Mouse (Mus musculus) neutrophil, adult 5-6 weeks (primary cell): ENCODE measurements around the gene Gnl3l. TPM values are rescaled to one million over a fixed set of nuclear protein-coding genes. Genes with fewer than 3 reads are reported as not detected.

Experiments
- ATAC-seq: fragments of 151-379, 151-347 bp; 2 replicates; pipeline ENCODE4 v1.8.0; 2017; ENCODE audit warnings: mild to moderate bottlenecking, moderate TSS enrichment; ENCODE audit not compliant: insufficient number of reproducible peaks, poor library complexity, low FRiP score, severe bottlenecking; ENCODE audit errors: extremely low read depth
- total RNA-seq: library from RNA; stranded (forward); fragments of 200-1000 nt; gene quantifications from 2 replicates; pipeline ENCODE4 v1.2.3, GENCODE M21; 2017

The Gnl3l gene
- 27.9 and 34.9 TPM in 2 replicates for total RNA-seq

DNA sequence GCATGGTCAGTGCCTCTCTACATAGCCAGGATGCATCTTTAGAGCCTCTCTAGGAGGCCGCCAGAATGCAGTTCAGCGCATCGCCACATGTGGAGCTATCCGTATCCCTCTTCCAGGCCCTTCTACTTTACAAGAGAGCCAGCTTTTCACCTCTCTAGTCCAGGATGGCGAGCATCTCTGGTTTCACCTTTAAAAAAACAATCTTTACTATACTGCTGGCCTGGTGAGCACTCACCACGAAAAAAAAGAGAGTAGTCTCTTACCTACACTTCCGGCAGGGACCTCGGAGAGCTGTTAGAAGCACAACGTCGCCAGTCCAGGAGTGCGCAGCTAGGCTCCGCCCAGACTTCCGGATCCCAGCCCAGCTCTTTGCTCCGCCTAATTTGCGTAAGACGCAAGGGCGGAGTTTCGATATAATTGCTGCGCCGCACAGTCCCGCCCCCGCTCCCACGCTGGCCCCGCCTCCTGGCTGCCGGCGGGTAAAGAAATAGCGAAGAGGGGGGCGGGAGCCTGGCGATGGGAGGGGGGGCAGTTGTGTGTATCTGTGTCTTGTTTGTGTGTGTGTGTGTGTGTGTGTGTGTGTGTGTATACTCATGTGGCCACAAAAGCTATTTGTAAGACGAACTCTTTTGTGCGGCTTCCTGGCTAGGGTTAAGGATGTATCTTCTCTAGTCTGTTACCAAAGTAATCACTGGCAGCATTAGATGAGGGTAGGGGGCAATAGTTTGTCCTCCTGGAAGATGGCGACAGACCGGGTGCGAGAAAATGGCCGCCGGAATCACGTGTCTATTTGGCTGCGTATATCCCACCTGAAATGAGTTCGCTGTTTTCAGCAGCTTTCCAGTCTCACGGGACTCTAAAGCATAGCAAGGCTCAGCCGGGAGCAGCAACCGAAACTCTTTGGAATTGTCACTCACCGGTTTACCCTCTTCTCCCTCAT, at the start of gene Gnl3l:
Gene Gnl3l (minus strand): TSS at position 385 of the 940 bp plus-strand sequence.
- peak; percentile 97 for ATAC-seq

GRCm38 (mm10) chrX:151066071-151066666, 49.0 kb upstream of the Gnl3l start:
- ATAC-seq = no peak

- ATAC-seq = no peak
Observed at GRCm38 (mm10) chrX:151061615-151062299, 44.6 kb upstream of the Gnl3l start.

- ATAC-seq = no peak
Observed at GRCm38 (mm10) chrX:151059346-151059745, 42.2 kb upstream of the Gnl3l start.

DNA sequence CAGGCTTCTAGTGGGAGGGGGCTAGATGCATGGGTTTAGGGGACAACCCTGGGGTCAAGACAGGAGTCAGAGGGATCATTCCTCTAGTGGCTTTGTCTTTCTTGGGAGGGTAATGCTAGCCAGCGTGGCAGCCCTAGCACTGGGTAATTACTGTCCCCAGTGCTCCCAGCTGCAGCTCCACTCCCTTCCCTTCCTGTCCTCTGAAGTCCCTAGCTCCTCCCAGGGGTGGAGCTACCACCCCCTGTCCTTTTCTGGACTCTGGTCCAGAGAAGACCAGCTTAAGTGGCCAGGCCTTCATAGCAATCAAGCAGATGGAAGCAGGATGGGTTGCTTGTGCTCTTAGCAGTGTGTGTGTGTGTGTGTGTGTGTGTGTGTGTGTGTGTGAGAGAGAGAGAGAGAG, 38.4 kb upstream of the Gnl3l start:
- ATAC-seq = no peak

GRCm38 (mm10) chrX:151054489-151054888, 37.4 kb upstream of the Gnl3l start:
- ATAC-seq = no peak

- ATAC-seq = no peak
Observed at GRCm38 (mm10) chrX:151050337-151050736, 33.2 kb upstream of the Gnl3l start.

DNA sequence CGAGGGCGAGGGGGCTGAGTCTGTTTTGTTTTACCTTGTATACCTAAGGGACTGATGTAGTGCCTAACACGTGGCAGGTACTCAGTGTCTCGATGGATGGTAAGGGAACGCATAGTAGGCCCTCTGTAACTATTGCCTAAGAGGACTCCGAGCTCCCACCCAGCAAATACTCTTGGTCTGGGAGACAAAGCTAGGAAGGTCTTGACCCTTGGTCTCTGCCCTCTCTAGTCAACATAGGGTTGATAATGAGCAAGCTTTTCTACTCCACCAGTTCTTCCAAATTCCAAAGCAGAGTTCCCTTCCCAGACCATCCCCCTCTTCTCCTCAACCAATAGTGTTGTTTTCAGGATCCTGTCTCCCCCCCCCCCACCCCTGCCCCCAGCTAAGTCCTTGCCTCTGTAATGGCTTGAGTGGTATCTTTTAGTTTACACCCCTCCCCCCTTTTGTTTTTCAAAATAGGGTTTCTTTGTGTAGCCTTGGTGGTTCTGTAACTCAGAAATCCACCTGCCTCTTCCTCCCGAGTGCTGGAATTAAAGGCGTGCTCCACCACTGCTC, 32.6 kb upstream of the Gnl3l start:
- no peak for ATAC-seq

GRCm38 (mm10) chrX:151047431-151048058, 30.4 kb upstream of the Gnl3l start:
- ATAC-seq = no peak

- ATAC-seq = no peak
Observed at GRCm38 (mm10) chrX:151046777-151047430, 29.8 kb upstream of the Gnl3l start.

DNA sequence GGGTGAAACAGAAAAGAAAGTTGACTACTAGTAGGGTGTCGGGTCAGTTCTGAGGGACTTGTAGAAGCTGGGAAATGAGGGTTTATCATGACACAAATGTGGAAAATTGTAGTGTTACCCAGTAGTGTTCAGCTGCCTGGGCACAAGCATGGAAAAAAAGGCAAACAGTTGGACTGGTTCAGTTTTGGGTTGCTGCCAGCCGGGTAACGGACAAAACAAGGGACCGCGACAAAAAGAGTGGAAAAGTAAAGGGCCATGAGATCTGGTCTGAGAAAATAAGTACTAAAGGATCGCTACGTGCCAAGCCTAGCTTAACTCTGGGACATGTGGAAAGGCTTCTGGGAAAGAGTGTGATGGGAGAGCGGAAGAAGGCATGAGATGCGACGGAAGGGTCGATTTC, 29.2 kb upstream of the Gnl3l start:
- no peak for ATAC-seq

GRCm38 (mm10) chrX:151045850-151046249, 28.7 kb upstream of the Gnl3l start, which contains the start of gene Fgd1:
Gene Fgd1, plus strand, starts transcription at chrX:151046150.
- ATAC-seq = no peak

GRCm38 (mm10) chrX:151041223-151041622, 24.1 kb upstream of the Gnl3l start:
- no peak for ATAC-seq

GRCm38 (mm10) chrX:151031400-151031799, 14.3 kb upstream of the Gnl3l start:
- no peak for ATAC-seq

GRCm38 (mm10) chrX:151018798-151019197, 1.7 kb upstream of the Gnl3l start:
- no peak for ATAC-seq

GRCm38 (mm10) chrX:151017897-151018296, 775 bp upstream of the Gnl3l start:
- ATAC-seq = no peak

DNA sequence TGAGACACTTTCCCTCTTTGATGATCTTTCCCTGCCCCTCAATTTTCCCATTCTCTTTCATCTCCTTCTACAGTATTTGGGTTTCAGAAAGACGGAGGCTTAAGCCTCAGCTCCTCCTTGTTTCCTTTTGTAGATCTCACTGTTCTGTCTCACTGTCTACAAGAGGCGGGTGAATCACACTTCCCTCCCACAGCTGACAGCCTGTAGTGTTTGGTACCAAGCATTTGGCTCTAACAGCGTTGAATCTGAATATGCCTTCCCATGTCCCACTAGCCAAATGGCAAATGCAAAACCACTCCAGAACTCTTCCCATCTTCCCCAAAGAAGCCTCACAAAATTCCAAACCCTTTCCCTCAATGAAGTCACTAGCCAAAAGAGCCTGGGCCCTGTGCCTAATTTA, 20.3 kb downstream of the Gnl3l start:
- no peak for ATAC-seq

- ATAC-seq = no peak
Observed at GRCm38 (mm10) chrX:150981621-150982020, 35.5 kb downstream of the Gnl3l start.
